Mouse (Mus musculus) neural tube, embryonic 14.5 days (tissue): ENCODE measurements around the gene Gm5134. TPM values are rescaled to one million over a fixed set of nuclear protein-coding genes. Genes with fewer than 3 reads are reported as not detected.

Experiments used
- ATAC-seq: fragments of 200-750 bp; cut with Nextera tagmentation; 2 replicates; pipeline ENCODE4 v1.8.0; 2017; ENCODE audit warnings: low read depth, mild to moderate bottlenecking, moderate TSS enrichment, moderate library complexity
- H3K27ac ChIP-seq: fragments of 300-500 bp; sonication (generic); 2 replicates; pipeline ENCODE4 v1.5.1; 2014; ENCODE audit warnings: low read depth, mild to moderate bottlenecking, control low read depth, low read length, moderate library complexity, mixed read lengths
- H3K27me3 ChIP-seq: fragments of 300-500 bp; sonication (generic); 2 replicates; pipeline ENCODE4 v1.6.1; 2014; ENCODE audit warnings: low read length; ENCODE audit not compliant: control insufficient read depth, insufficient read depth
- H3K36me3 ChIP-seq: fragments of 300-500 bp; sonication (generic); 2 replicates; pipeline ENCODE4 v1.6.1; 2014; ENCODE audit warnings: low read length, mixed read lengths; ENCODE audit not compliant: control insufficient read depth, insufficient read depth
- H3K4me1 ChIP-seq: fragments of 300-500 bp; sonication (generic); 2 replicates; pipeline ENCODE4 v1.6.1; 2014; ENCODE audit warnings: low read length; ENCODE audit not compliant: control insufficient read depth, insufficient read depth
- H3K4me2 ChIP-seq: fragments of 300-500 bp; sonication (generic); 2 replicates; pipeline ENCODE4 v1.6.1; 2014; ENCODE audit warnings: mild to moderate bottlenecking, low read depth, low read length, control low read depth
- H3K4me3 ChIP-seq: fragments of 300-500 bp; sonication (generic); 2 replicates; pipeline ENCODE4 v1.5.1; 2014; ENCODE audit warnings: low read depth, low read length, control low read depth, mixed read lengths
- H3K9ac ChIP-seq: fragments of 300-500 bp; sonication (generic); replicated peaks from 2 replicates; pipeline ENCODE4 v1.6.1; 2014; ENCODE audit warnings: low read depth, mild to moderate bottlenecking, control low read depth, low read length, mixed read lengths
- H3K9me3 ChIP-seq: fragments of 300-500 bp; sonication (generic); 2 replicates; pipeline ENCODE4 v1.6.1; 2016; ENCODE audit warnings: low read length; ENCODE audit not compliant: control insufficient read depth
- WGBS: fragments of 180-500 bp; shearing (Covaris S2); extraction: QIAGEN DNeasy Blood & Tissue Kit; methylation state at CpG from one replicate; pipeline ENCODE4 v1.1.7; 2014; 5-methylcytosine and 5-hydroxymethylcytosine counted together
- polyA plus RNA-seq: library from polyadenylated mRNA; unstranded; fragments of >200 nt; fragmentation: Nextera tagmentation; extraction: Ambion mirVana; gene quantifications from 2 replicates; pipeline ENCODE4 v1.2.1, GENCODE M21; 2014

The Gm5134 gene
- 0.17 TPM in 1 of 2 replicates, not detected in the other for polyA plus RNA-seq

GRCm38 (mm10) chr10:75954381-75954811, at the start of gene Gm5134:
Gene Gm5134 (plus strand): TSS chr10:75954514.
- Histone ChIP-seq H3K4me3 (no peak within 1 kb of the TSS), H3K4me2 (peak within 1 kb of the TSS; percentile 26; the same call in 1 of the 2 replicates), H3K9ac (0 out of 2 replicates have a peak within 1 kb of the TSS, but pooled peaks have one; percentile 7), H3K4me1 (0 out of 2 replicates have a peak, but pooled peaks cover 9% of the 10 kb centered on the region), H3K27me3 (no peaks in the 10 kb centered on the region), H3K9me3 (no peaks in the 10 kb centered on the region), H3K27ac (no peak within 1 kb of the TSS), H3K36me3 (no peaks in the 10 kb centered on the region)
- WGBS: 39% methylated on average over 20 of the region's 20 CpGs
- ATAC-seq: no peak

DNA sequence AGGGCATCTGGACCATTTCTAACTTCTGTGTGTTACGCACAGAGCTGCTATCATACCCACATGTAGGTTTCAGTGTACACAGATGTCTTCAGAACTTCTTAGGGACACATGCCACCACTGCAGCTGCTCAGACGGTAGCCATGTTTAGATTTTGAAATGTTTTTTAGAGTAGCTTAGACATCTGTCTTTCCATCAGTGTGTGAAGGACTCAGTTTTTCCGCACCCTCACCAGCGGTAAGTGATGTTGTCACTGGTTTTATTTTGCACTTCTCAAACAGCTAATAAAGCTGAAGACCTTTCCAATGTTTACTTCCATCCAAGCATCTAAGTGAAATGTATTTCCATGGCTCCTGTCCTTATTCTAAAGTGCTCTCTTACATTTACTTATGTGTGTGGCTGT, 47.4 kb upstream of the Gm5134 start:
- Histone ChIP-seq H3K27me3 (no peaks in the 10 kb centered on the region), H3K27ac (no peak overlapping the region), H3K4me3 (no peak overlapping the region), H3K36me3 (peaks cover 89% of the 10 kb centered on the region), H3K4me2 (no peak overlapping the region), H3K9ac (no peak overlapping the region), H3K4me1 (no peaks in the 10 kb centered on the region), H3K9me3 (no peaks in the 10 kb centered on the region)
- 94% methylated on average over 4 of the region's 4 CpGs for WGBS
- ATAC-seq: no peak

DNA sequence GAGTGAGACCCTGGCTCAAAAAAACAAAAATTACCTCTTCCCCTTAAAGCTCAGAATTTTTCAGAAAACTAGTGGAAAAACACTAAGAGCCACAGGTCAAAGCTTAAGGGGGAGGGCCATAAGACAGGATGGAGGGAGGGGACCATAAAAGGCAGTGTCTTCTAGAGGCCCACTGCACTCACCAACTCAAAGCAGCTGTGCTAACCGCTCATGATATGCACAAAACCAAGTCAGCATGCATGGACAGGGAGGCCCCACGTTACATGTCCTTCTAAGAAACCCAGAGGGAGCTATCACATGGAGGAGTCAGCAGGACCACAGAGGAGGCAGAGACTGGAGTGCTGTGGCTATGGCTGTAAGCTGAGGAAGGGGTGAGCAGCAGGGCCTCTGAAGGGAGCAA, 43.6 kb upstream of the Gm5134 start:
- Histone ChIP-seq H3K27ac (no peak overlapping the region), H3K4me1 (no peaks in the 10 kb centered on the region), H3K4me2 (no peak overlapping the region), H3K9ac (no peak overlapping the region), H3K9me3 (no peaks in the 10 kb centered on the region), H3K36me3 (peaks cover 62% of the 10 kb centered on the region), H3K27me3 (no peaks in the 10 kb centered on the region), H3K4me3 (no peak overlapping the region)
- no peak for ATAC-seq
- WGBS: 83% methylated on average over 2 of the region's 2 CpGs

- Histone ChIP-seq H3K9me3 (no peaks in the 10 kb centered on the region), H3K36me3 (peaks cover 41% of the 10 kb centered on the region), H3K4me1 (no peaks in the 10 kb centered on the region), H3K4me3 (no peak overlapping the region), H3K27ac (no peak overlapping the region), H3K27me3 (no peaks in the 10 kb centered on the region), H3K9ac (no peak overlapping the region), H3K4me2 (no peak overlapping the region)
- no peak for ATAC-seq
- WGBS: 70% methylated on average over 6 of the region's 6 CpGs
Observed at GRCm38 (mm10) chr10:75913013-75913589, 41.2 kb upstream of the Gm5134 start.

DNA sequence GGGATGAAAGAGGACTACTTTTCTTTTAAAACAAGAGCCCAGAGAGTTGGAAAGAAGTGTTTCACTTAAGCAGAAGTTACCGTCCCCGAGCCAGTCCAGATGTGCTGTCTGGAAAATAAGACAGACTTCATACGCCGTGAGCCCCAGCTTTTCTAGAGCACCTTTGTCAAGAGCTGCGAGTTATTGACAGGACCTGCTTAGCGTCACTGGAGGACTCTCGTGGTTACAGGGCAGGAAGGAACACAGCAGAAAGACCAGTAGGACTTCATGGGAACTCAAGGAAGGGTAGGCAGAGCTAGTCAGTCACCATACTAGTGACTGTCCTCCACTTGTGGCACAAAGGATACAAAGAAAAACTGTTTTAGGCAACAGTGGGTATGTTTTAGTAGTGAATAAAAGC, 38.8 kb upstream of the Gm5134 start:
- Histone ChIP-seq H3K4me3 (no peak overlapping the region), H3K27me3 (no peaks in the 10 kb centered on the region), H3K36me3 (peaks cover 23% of the 10 kb centered on the region), H3K9ac (no peak overlapping the region), H3K4me2 (no peak overlapping the region), H3K4me1 (peaks cover 14% of the 10 kb centered on the region; the same call in 1 of the 2 replicates), H3K9me3 (no peaks in the 10 kb centered on the region), H3K27ac (no peak overlapping the region)
- 92% methylated on average over 7 of the region's 7 CpGs for WGBS
- no peak for ATAC-seq

GRCm38 (mm10) chr10:75916840-75917239, 37.5 kb upstream of the Gm5134 start:
- no peak overlapping the region for H3K9ac ChIP-seq
- no peak for ATAC-seq
- 81% methylated on average over 8 of the region's 8 CpGs for WGBS
- peaks cover 11% of the 10 kb centered on the region for H3K36me3 ChIP-seq
- no peaks in the 10 kb centered on the region for H3K27me3 ChIP-seq
- H3K4me2 ChIP-seq: no peak overlapping the region
- H3K9me3 ChIP-seq: no peaks in the 10 kb centered on the region
- H3K4me1 ChIP-seq: peaks cover 15% of the 10 kb centered on the region; the same call in 1 of the 2 replicates
- H3K4me3 ChIP-seq: no peak overlapping the region
- no peak overlapping the region for H3K27ac ChIP-seq

DNA sequence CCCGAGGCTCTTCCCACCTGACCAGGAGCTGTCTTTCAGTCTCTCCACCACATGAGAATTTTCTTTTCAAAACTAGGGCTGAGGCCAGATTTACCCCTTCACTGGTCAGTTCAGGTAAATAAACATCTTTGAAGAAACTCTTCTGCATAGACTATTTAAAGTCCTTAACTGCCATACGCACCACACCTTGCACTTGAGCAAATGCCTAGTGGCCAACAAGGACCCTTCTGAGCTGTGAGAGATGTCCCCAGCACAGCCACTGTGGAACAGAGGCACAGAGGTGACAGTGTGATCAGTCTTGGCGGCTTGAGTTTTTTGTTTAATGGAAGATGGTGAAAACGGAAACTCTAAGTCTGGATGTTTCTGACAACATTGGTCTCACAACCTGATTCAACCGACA, 35.3 kb upstream of the Gm5134 start:
- Histone ChIP-seq H3K4me3 (no peak overlapping the region), H3K36me3 (peaks cover 3% of the 10 kb centered on the region; the same call in 1 of the 2 replicates), H3K4me1 (peaks cover 22% of the 10 kb centered on the region; the same call in 1 of the 2 replicates), H3K27ac (no peak overlapping the region), H3K9ac (no peak overlapping the region), H3K27me3 (no peaks in the 10 kb centered on the region), H3K9me3 (no peaks in the 10 kb centered on the region), H3K4me2 (peak overlapping the region; percentile 6; the same call in 1 of the 2 replicates)
- WGBS: 87% methylated on average over 5 of the region's 5 CpGs
- no peak for ATAC-seq

GRCm38 (mm10) chr10:75921026-75921725, 33.1 kb upstream of the Gm5134 start, which contains the start of gene Smarcb1:
Gene Smarcb1 (minus strand): TSS chr10:75921617.
- peak; percentile 90 for ATAC-seq

More at GRCm38 (mm10) chr10:75921026-75921725, 33.1 kb upstream of the Gm5134 start, which contains the start of gene Smarcb1:
- Histone ChIP-seq H3K27me3 (no peaks in the 10 kb centered on the region), H3K9me3 (no peaks in the 10 kb centered on the region), H3K4me1 (peaks cover 22% of the 10 kb centered on the region; the same call in 1 of the 2 replicates), H3K4me3 (peak within 1 kb of the TSS; percentile 77), H3K36me3 (no peaks in the 10 kb centered on the region; the same call in 1 of the 2 replicates), H3K4me2 (peak within 1 kb of the TSS; percentile 85), H3K9ac (peak within 1 kb of the TSS; percentile 90), H3K27ac (peak within 1 kb of the TSS; percentile 97)
- WGBS: under 1% methylated on average over 73 of the region's 76 CpGs
